Mouse (Mus musculus) midbrain, postnatal 0 days (tissue): ENCODE measurements around the gene Rgs6. TPM values are rescaled to one million over a fixed set of nuclear protein-coding genes. Genes with fewer than 3 reads are reported as not detected.

ENCODE experiments used
- ATAC-seq: fragments of 200-750 bp; cut with Nextera tagmentation; 2 replicates; pipeline ENCODE4 v1.8.0; 2017; ENCODE audit warnings: moderate number of reproducible peaks, mild to moderate bottlenecking, moderate TSS enrichment, moderate library complexity; ENCODE audit not compliant: low FRiP score
- DNase-seq: peaks from one replicate; pipeline ENCODE4 v3.0.0-alpha.2; 2015; ENCODE audit warnings: low spot score
- H3K27ac ChIP-seq: fragments of 300-500 bp; sonication (generic); 2 replicates; pipeline ENCODE4 v1.5.1; 2014; ENCODE audit warnings: low read depth, mild to moderate bottlenecking, low read length, mixed read lengths
- H3K27me3 ChIP-seq: fragments of 300-500 bp; sonication (generic); 2 replicates; pipeline ENCODE4 v1.6.1; 2014; ENCODE audit warnings: low read length, control low read depth, mixed read lengths; ENCODE audit not compliant: insufficient read depth
- H3K36me3 ChIP-seq: fragments of 300-500 bp; sonication (generic); 2 replicates; pipeline ENCODE4 v1.6.1; 2014; ENCODE audit warnings: low read length, control low read depth, mixed read lengths; ENCODE audit not compliant: insufficient read depth
- H3K4me1 ChIP-seq: fragments of 300-500 bp; sonication (generic); 2 replicates; pipeline ENCODE4 v1.6.1; 2014; ENCODE audit warnings: mild to moderate bottlenecking, control low read depth, antibody characterized with exemption, low read length, mixed read lengths; ENCODE audit not compliant: insufficient read depth
- H3K4me2 ChIP-seq: fragments of 300-500 bp; sonication (generic); 2 replicates; pipeline ENCODE4 v1.6.1; 2014; ENCODE audit warnings: low read depth, mild to moderate bottlenecking, low read length, mixed read lengths; ENCODE audit not compliant: poor library complexity, severe bottlenecking
- H3K4me3 ChIP-seq: fragments of 300-500 bp; sonication (generic); 2 replicates; pipeline ENCODE4 v1.5.1; 2014; ENCODE audit warnings: low read depth, mild to moderate bottlenecking, low read length, moderate library complexity
- H3K9ac ChIP-seq: fragments of 300-500 bp; sonication (generic); replicated peaks from 2 replicates; pipeline ENCODE4 v1.6.1; 2014; ENCODE audit warnings: mild to moderate bottlenecking, low read length, moderate library complexity, mixed read lengths; ENCODE audit not compliant: poor library complexity, severe bottlenecking
- H3K9me3 ChIP-seq: fragments of 300-500 bp; sonication (generic); 2 replicates; pipeline ENCODE4 v1.6.1; 2016; ENCODE audit warnings: low read length, control low read depth
- CTCF ChIP-seq: IDR thresholded peaks from 2 replicates; pipeline ENCODE4 v1.5.1; 2016; ENCODE audit warnings: antibody characterized with exemption, mild to moderate bottlenecking
- WGBS: fragments of 180-500 bp; shearing (Covaris S2); extraction: QIAGEN DNeasy Blood & Tissue Kit; methylation state at CpG from one replicate; pipeline ENCODE4 v1.1.7; 2014; 5-methylcytosine and 5-hydroxymethylcytosine counted together
- polyA plus RNA-seq: library from polyadenylated mRNA; unstranded; fragments of >200 nt; fragmentation: Nextera tagmentation; extraction: Ambion mirVana; gene quantifications from 2 replicates; pipeline ENCODE4 v1.2.1, GENCODE M21; 2015
- total RNA-seq: library from RNA; depleted of rRNA; stranded (reverse); fragments of >200 nt; gene quantifications from 2 replicates; pipeline ENCODE4 v1.2.3, GENCODE M21; 2014

The Rgs6 gene
- total and polyA plus RNA-seq, 2 experiments from 2014 or later, result 22.0 to 26.3 TPM

DNA sequence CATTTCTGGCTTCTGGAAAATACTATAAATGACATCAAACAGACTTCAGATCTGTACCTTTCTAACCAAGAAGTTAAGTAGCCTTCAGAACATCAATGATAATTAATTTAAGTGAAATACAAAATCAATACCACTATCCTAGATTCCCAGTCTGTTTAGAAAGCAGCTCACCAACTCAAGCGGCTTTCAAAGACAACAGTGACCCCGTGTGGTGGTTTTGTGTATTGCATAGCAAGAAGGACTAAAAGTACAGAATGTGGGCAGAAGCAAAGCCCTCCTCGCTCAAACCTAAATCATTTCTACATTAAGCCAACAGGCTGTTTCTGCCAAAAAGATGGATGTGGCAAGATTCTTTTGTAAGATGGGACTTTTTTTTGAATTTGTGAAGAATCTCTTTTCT lies 429.9 kb downstream of the Rgs6 start:
- no peak for ATAC-seq

DNA sequence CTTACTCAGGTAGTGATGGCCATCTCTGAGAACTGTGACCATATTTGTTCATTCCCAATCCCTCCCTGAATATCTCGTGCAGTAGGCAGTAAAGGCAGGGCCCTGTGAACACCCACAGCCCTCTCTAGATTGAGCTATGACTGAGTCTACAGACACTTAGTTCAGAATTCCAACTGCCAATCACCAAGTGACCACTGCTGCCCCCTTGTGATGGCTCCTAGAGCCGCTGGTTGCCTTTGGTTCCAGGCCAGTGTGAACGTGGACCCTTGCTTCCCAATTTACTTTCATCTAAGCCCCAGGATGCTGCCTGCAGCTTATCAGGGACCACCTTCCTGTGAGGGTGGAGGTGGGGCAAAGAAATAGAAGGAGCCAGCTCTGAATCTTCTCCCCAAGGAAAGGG lies 438.9 kb downstream of the Rgs6 start:
- TF ChIP-seq CTCF, result peak; percentile 22; the same call in 1 of the 2 replicates
- Histone ChIP-seq H3K27me3 (no peaks in the 10 kb centered on the region), H3K4me1 (no peaks in the 10 kb centered on the region), H3K9me3 (no peaks in the 10 kb centered on the region), H3K4me2 (no peak overlapping the region), H3K36me3 (no peaks in the 10 kb centered on the region), H3K4me3 (no peak overlapping the region), H3K27ac (no peak overlapping the region), H3K9ac (no peak overlapping the region)
- ATAC-seq (no peak), DNase-seq (no peak)
- 47% methylated on average over 3 of the region's 3 CpGs for WGBS

More for the DNA sequence above, 429.9 kb downstream of the Rgs6 start:
- Histone ChIP-seq H3K27ac (no peak overlapping the region), H3K27me3 (no peaks in the 10 kb centered on the region), H3K9me3 (no peaks in the 10 kb centered on the region), H3K4me3 (no peak overlapping the region), H3K9ac (no peak overlapping the region), H3K4me1 (no peaks in the 10 kb centered on the region), H3K36me3 (no peaks in the 10 kb centered on the region), H3K4me2 (no peak overlapping the region)
- peak; percentile 98 for TF ChIP-seq CTCF
- DNase-seq, result peak; percentile 89
- 8% methylated on average over 3 of the region's 3 CpGs for WGBS

GRCm38 (mm10) chr12:83033171-83033835 lies 445.2 kb downstream of the Rgs6 start:
- Histone ChIP-seq H3K4me3 (no peak overlapping the region), H3K9ac (no peak overlapping the region), H3K27me3 (no peaks in the 10 kb centered on the region), H3K27ac (no peak overlapping the region), H3K36me3 (no peaks in the 10 kb centered on the region), H3K4me2 (no peak overlapping the region), H3K9me3 (no peaks in the 10 kb centered on the region), H3K4me1 (no peaks in the 10 kb centered on the region)
- DNase-seq (no peak), ATAC-seq (no peak)
- no peak for TF ChIP-seq CTCF
- 74% methylated on average over 7 of the region's 7 CpGs for WGBS

- no peak for ATAC-seq
Measured at GRCm38 (mm10) chr12:83034859-83035569, 446.9 kb downstream of the Rgs6 start.

DNA sequence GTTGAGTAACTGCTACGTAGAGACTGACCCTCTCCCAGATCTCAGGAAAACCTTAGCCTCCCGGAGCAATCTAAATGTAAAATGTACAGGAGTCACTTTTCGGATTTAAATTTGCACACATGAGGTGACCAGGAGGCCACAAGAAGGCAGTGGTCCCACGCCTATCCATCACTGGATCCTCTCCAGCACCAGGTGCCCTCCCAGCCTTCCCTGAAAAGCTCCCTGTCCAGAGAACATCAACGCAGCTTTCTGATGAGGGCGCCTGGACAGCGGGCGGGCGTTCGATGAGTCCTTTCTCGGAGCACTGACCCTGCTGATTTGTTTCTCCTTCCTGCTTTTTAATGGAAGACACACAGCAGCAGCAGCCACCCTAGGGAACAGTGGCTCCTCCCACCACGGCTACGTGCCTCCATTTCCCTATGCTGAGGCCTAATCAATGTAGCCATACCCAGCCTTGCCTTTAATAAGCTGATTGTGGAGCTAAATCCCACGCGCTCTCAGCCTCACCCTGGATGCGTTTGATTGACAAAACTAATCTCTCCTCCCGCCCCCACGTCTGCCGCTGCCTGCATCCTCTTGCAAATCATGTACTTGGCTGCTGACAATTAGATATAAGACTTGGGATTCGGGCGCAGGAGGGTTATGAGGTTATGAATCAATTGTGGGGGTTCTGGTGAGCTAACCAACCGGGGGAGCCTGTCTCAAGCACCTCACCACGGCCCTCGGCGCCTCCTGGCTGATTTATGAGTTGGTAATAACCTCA lies 449.9 kb downstream of the Rgs6 start:
- WGBS, result 42% methylated on average over 25 of the region's 25 CpGs

More at GRCm38 (mm10) chr12:83034859-83035569, 446.9 kb downstream of the Rgs6 start:
- Histone ChIP-seq H3K4me1 (0 out of 2 replicates have a peak, but pooled peaks cover 2% of the 10 kb centered on the region), H3K27ac (no peak overlapping the region), H3K4me3 (no peak overlapping the region), H3K27me3 (no peaks in the 10 kb centered on the region), H3K4me2 (no peak overlapping the region), H3K9ac (no peak overlapping the region), H3K36me3 (no peaks in the 10 kb centered on the region), H3K9me3 (no peaks in the 10 kb centered on the region)
- 73% methylated on average over 3 of the region's 3 CpGs for WGBS
- DNase-seq, result no peak
- no peak for TF ChIP-seq CTCF

More for the DNA sequence above, 449.9 kb downstream of the Rgs6 start:
- Histone ChIP-seq H3K9me3 (no peaks in the 10 kb centered on the region), H3K36me3 (no peaks in the 10 kb centered on the region), H3K4me1 (0 out of 2 replicates have a peak, but pooled peaks cover 2% of the 10 kb centered on the region), H3K27ac (peak overlapping the region; percentile 27; the same call in 1 of the 2 replicates), H3K9ac (no peak overlapping the region; the same call in 1 of the 2 replicates), H3K27me3 (no peaks in the 10 kb centered on the region), H3K4me3 (no peak overlapping the region), H3K4me2 (no peak overlapping the region)
- ATAC-seq (peak; percentile 73), DNase-seq (peak; percentile 53)
- TF ChIP-seq CTCF, result no peak
